Mouse (Mus musculus): ENCODE data around the gene Sptbn2.

DNA sequence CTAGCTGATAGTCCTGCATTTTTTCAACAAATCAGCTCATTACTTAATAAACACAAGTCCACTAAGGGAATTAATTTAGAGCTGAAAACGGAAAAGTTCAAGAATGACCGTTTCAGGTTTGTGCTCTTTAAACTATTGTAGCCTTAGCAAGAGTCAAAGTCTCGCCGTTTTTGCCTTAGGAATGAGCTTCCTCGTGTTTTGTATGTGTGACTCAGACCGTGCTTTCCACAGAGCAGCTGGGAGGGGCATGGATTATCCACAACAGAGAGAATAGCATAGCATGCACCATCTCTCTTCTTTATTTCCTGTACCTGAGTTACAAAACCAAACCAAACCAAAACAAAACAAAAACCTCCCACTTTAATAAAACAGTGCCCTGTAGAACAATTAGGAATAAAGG lies 38.6 kb upstream of the Sptbn2 start:
- TF ChIP-seq CTCF (conservative IDR thresholded peaks at IDR 0.05; ENCODE audit: low read length): no peak
- TF ChIP-seq NANOG (IDR thresholded peaks at IDR 0.05; ENCODE audit: borderline replicate concordance, low read length): no peak
- TF ChIP-seq POU5F1 (IDR thresholded peaks at IDR 0.05; ENCODE audit: borderline replicate concordance, low read length): no peak

Measured in E14TG2a.4 (cell line).